Mouse (Mus musculus) liver, postnatal 0 days (tissue): Measurements from ENCODE around the gene Ccdc24.

Experiments
- CTCF ChIP-seq: sonication (generic); IDR thresholded peaks from 2 replicates; pipeline ENCODE4 v1.5.1; 2016; ENCODE audit warnings: antibody characterized with exemption, low read depth
- EP300 ChIP-seq: IDR thresholded peaks from 2 replicates; pipeline ENCODE4 v1.6.1; 2016; ENCODE audit warnings: antibody characterized with exemption, low read depth, mild to moderate bottlenecking

GRCm38 (mm10) chr4:117843101-117843500, 29.3 kb downstream of the Ccdc24 start:
- TF ChIP-seq CTCF (no peak), EP300 (no peak)
